Mouse (Mus musculus): ENCODE measurements around the gene Gm17606.

The Gm17606 gene

DNA sequence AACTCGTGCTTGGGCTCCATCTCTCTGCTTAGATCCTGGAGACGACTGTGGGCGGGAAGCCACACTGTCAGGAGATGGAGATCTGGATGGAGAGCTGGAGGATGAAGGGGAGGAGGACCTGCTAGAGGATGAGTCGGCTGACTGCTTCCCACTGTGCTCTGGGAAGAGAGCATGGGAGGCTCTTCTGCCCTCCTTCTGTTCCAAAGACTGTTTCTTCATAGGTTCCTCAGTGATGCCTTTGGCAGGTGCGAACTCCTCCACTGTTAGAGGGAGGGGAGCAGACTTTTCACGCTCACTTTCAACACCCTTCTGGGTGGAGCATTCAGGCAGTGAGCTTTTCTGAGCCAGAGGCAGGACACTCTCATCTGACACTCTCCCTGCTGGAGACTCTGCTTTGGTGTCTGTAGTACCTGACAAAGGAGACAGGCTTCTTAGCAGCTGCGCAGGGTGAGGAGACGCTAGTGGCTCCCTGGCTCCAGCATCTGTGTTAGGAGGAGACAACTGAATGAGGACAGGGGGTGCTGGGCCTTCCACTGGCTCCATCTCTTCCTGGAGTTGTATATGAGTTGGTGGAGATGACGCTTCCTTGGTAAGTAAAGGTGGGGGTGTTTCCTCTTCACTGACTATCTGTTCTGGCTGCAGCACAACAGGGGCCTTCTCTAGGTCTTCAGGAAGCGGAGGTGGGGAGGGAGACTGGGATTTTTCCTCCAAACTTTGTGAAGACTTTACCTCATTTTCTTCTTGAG, 23.9 kb downstream of the Gm17606 start:
- no peak for DNase-seq (ENCODE audit: low spot score in 2 of 2)

DNA sequence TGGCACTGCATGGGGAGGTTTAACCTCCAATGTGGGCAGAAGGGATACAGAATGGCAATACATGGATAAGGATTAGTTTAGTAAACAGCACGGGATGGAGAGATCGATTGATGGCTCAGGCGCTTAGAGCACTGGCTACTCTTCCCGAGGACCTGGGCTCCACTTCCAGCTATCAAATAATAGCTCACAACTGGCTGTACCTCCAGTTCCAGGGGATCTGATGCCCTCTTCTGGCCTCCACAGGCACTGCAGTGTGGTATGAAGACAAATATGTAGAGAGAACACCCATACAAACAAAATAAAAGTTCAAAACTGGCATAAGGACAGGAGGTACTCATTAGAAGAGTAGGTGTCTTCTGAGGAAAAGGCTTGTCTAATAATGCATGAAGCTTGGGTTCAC, 28.6 kb downstream of the Gm17606 start:
- no peak for DNase-seq (ENCODE audit: low spot score in 2 of 2)

DNA sequence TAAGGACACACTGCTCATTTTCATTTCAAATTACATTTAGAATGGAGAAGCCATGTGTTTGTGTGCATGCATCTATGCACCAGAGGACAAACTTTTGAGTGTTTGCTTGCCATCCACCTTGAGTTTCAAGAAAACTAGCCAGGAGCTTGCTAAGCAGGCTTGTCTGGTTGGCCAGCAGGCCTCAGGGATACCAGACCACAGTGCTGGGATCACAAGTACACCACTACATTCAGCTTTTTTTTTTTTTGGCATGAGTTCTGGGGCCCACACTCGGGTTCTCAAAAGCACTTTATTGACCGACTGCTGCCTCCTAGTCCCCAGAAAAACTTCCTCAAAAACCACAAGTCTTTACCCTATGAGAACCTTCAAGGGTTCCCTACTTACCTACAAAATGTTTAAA, 33.6 kb downstream of the Gm17606 start:
- DNase-seq (ENCODE audit: low spot score in 2 of 2) = no peak

DNA sequence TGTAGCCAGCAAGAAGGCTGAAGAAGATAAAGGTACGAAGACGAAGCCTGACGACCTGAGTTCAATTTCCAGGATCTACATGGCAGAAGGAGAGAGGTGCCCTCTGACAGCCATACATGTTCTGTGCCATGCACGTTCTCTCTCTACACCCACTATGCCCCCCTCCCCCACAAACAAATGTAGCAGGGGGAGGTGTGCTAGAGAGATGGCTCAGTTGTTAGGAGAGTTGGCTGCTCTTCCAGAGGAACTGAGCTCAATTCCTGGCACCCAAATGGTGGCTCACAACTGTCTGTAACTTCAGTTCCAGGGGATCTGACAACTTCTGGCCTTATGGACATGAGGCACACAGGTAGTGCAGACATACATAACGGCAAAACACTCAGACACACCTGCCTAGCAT, 35.5 kb downstream of the Gm17606 start:
- no peak for DNase-seq (ENCODE audit: low spot score in 2 of 2)

DNA sequence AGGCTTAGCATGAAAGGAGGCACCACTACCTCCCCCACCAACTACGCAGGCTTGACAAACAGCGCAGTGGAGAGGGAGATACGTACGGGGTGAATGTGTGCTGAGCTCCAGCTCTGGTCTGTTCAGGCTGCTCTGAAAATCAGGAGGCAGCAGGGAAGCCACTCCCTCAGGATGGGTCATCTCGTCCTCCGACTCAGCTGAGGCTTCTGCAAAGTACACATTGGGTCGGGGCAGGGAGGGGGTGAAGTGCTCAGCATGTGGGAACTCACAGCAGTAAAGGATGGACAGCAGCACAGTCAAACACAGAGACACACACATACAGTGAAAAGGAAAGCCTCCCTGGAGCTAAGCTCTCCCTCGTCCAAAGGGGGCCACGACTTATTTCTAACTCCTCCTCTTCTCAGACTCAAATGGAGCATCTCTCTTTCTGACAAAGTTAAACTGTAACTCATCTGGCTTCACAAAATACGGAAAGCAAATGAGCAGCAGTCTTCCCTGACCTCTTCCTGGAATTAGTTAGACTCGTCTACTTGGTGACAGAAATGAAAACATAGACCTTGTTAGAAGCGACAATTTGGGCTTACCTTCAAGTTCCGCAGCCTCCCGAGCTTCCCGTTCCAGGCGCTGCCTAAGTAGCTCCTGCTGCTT, 38.0 kb downstream of the Gm17606 start:
- no peak for DNase-seq (ENCODE audit: low spot score in 2 of 2)

DNA sequence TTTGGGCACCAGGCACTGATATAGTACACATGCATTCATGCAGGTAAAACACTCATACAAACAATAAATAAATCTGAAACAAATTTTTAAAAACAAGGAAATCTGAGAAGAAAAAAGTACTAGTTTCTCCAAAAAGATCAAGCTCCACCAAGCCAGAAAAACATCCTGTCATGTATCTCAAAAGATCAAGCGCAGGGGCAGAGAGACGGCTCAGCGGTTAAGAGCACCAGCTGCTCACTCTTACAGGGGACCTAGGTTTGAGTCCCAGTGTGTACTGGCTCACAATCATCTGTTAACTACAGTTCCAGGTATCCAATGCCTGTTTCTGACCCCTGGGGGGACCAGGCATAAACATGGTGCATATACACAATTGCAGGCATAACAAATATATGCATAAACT, 41.6 kb downstream of the Gm17606 start:
- DNase-seq (ENCODE audit: low spot score in 2 of 2) = no peak

DNA sequence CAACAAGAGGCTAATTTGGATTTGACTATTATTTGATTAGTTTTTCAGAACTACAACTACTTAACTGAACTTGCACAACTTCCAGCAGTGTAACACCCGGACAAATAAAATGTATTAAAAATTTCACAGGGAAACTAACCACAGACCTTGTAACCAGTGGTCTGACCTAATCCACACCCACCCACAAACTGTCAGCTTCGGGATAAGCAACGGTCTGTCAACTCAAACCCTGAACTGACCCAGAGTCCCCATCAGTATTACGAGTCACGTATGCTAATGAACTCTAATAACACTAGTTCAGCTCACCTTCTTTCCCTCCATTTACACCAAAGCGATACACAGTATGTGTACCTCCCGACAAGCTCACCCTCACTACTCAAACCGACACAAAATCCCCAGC, 44.7 kb downstream of the Gm17606 start:
- no peak for DNase-seq (ENCODE audit: low spot score in 2 of 2)

DNA sequence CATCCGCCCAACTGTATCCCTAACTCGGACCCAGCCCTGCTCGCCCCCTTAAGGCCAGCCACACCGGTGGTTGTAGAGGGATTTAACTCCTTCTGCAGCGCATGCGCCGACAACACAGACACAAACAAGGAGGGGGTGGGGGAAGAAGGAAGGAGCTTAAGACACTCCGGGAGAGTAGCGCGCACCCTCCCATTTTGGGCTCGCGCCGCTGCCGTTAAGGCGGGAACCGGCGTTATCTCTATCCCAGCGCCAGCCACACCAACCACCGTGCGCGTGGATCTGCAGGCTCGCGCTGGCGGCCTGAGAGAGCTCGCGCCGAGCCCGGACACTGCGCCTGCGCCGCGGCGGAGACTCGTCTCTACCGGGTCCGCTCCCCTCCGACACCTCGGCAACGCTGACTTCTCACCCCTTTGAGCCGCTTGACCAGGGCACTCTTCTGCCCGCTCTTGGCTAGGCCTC, 45.3 kb downstream of the Gm17606 start, which contains the start of gene 1700123O20Rik:
Gene 1700123O20Rik, plus strand, starts transcription at position 154 of the 459 bp plus-strand sequence.
- DNase-seq (ENCODE audit: low spot score in 2 of 2) = peak; percentile 87 to 89

DNA sequence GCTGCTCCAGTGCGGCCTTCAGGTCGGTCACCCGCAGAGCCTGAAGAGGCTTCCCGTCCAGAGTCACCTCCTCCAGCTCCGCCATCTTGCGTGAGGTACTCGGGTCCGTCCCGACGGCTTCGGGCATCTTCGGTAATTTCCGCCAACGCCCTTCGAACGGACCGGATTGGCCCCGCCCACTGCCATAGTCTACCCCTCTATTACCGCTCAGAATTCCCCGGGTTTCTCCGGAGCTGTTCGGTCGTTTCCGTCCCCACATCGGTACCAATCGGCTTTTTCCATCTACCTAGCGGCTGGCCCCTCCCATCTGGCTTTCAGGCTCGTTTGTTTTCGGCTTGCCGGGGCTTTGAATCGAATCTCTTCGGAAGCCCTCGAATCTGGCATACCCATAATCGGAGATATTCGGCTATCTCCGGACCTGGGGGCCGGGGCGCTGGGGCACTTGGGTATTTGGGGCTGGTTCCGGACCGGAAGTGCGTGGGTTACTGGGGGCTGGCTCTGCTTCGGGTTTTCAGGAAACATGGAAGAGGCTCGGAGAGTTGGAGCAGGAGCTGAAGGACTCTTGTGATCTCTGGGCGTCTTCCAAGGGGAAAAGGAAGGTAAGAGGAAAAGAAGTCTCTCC, 45.9 kb downstream of the Gm17606 start, which contains the start of gene Acin1:
Gene Acin1, minus strand, starts transcription at position 410 of the 622 bp plus-strand sequence.
- DNase-seq (ENCODE audit: low spot score in 2 of 2) = peak; percentile 100

DNA sequence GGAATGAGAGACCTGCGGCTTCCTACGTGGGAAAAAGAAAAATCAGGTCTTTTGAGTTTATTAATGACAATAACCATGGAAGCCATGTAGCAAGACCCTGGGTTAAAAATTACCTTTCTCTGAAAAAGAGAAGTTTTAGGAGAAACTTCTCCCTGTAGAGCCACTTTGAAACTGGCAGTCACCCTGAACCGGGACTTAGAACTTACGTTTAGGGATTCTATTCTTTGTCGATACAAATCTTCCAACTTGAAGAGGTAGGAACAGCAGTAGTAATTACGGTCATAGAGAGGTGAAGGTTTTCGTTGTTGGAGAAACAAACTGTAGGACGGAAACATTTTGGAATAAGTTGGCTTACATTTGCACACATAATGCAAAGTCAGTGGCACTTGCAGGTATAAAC, 46.5 kb downstream of the Gm17606 start:
- no peak for DNase-seq (ENCODE audit: low spot score in 2 of 2)

DNA sequence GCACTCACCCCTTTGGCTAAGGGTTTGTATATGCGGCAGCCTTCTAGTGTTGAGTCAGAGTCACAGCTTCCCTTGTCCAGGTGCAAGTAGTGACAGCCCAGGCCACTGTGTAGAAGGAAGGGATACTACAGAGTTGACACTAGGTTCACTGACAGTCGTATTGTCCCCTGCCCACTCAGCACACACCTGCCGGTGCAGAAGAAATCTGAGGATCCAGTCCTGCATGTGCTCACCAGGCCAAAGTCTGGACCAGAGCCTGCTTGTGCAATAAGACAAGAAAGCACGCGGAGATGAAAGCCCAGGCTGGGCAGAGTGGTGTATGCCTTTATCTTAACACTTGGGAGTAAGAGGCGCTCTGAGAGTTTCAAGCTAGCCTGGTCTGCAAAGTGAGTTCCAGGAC, 54.3 kb downstream of the Gm17606 start:
- no peak for DNase-seq (ENCODE audit: low spot score in 2 of 2)

DNA sequence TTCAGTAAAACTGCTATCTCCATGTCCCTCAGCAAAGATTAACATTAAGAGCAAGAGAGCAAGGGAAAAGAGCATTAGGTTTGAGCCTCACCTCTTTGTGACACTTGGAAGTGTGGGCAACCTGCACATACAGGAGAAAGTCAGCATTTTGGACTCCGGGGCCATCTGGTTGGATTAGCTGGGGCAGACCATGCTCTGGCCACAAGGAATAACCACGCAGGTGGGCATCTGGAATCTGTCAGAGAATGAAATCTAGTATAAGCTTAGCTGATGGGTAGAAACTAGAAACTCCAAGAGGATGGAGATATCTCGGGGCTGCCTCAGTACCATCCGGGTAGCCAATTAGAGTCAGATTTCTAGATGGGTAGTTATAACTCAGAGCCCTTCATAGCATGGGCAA, 56.0 kb downstream of the Gm17606 start:
- no peak for DNase-seq (ENCODE audit: low spot score in 2 of 2)

Data from right cerebral cortex, postnatal 10 days (tissue).